Mouse (Mus musculus) forebrain, embryonic 15.5 days (tissue): Measurements from ENCODE around the gene Cenpv. TPM values are rescaled to one million over a fixed set of nuclear protein-coding genes. Genes with fewer than 3 reads are reported as not detected.
A peak's percentile ranks its signal among the peaks of the same experiment; 100 is the strongest.

ENCODE experiments used
- ATAC-seq: fragments of 200-750 bp; cut with Nextera tagmentation; replicated peaks from 2 replicates; pipeline ENCODE4 v1.8.0; 2017; ENCODE audit warnings: mild to moderate bottlenecking, moderate TSS enrichment, moderate library complexity
- H3K27ac ChIP-seq: fragments of 300-500 bp; sonication (generic); replicated peaks from 2 replicates; pipeline ENCODE4 v1.5.1; 2015; ENCODE audit warnings: mild to moderate bottlenecking, inconsistent platforms
- H3K27me3 ChIP-seq: fragments of 300-500 bp; sonication (generic); 2 replicates; pipeline ENCODE4 v1.6.1; 2015; ENCODE audit warnings: inconsistent platforms
- H3K36me3 ChIP-seq: fragments of 300-500 bp; sonication (generic); 2 replicates; pipeline ENCODE4 v1.6.1; 2015; ENCODE audit warnings: mild to moderate bottlenecking, inconsistent platforms
- H3K4me1 ChIP-seq: fragments of 300-500 bp; sonication (generic); 2 replicates; pipeline ENCODE4 v1.6.1; 2015; ENCODE audit warnings: inconsistent platforms
- H3K4me2 ChIP-seq: fragments of 300-500 bp; sonication (generic); replicated peaks from 2 replicates; pipeline ENCODE4 v1.6.1; 2015; ENCODE audit warnings: mild to moderate bottlenecking, inconsistent platforms
- H3K4me3 ChIP-seq: fragments of 300-500 bp; sonication (generic); 2 replicates; pipeline ENCODE4 v1.5.1; 2015; ENCODE audit warnings: mild to moderate bottlenecking, inconsistent platforms
- H3K9ac ChIP-seq: fragments of 300-500 bp; sonication (generic); replicated peaks from 2 replicates; pipeline ENCODE4 v1.6.1; 2015; ENCODE audit warnings: mild to moderate bottlenecking, inconsistent platforms
- H3K9me3 ChIP-seq: fragments of 300-500 bp; sonication (generic); 2 replicates; pipeline ENCODE4 v1.6.1; 2016; ENCODE audit warnings: inconsistent platforms
- WGBS: fragments of 180-500 bp; shearing (Covaris S2); methylation state at CpG from one replicate; pipeline ENCODE4 v1.1.7; 2015; ENCODE audit warnings: mixed read lengths; 5-methylcytosine and 5-hydroxymethylcytosine counted together
- polyA plus RNA-seq: library from polyadenylated mRNA; unstranded; fragments of >200 nt; fragmentation: Nextera tagmentation; extraction: Ambion mirVana; gene quantifications from 2 replicates; pipeline ENCODE4 v1.2.1, GENCODE M21; 2015

The Cenpv gene
- polyA plus RNA-seq, 1 experiment from 2014 or later = 99.8 TPM

DNA sequence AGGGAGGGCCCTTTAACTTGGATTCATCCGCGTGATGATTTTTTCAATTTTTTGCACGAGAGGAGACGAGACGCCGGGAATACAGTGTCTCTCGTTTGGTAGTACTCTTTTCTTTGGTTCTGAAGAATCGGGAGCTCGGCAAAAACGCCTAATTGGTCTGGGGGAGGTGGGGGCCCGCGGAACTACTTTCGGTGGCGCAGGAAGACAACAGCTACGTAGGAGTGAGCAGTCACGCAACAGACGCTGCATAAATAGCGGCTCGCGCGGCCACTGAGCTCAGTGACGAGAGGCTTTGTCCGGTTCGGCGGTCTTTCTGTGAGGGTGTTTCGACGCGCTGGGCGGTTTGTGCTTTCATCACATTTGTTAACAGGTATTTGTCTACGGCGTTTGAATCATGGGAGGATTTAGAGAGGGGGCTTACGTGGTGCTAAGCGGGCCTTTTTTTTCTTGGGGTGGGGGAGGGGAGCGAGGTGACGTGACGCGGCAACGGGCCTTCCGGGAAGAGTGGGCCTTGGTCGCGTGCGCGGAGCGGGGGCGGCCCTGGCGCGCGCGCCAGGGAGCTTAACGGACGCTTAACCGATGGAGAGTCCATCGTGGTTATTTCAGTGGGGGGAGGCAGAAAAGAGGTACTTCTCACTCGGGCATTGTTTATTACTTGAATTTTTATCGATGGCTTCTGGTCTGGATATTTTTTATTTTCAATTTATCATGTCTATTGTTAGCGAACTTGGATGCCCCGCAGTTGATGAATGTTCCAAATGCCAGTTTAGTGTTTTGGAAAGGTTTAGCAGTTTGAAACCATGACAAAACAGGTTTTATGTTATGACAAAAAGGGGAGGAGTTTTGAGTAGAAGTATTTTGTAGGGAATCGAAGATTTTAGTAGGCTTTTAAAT is 12.4 kb upstream of the Cenpv start:
- Histone ChIP-seq H3K4me1 (peaks cover 46% of the 10 kb centered on the region), H3K36me3 (peaks cover 19% of the 10 kb centered on the region), H3K27ac (peak overlapping the region; percentile 98), H3K27me3 (no peaks in the 10 kb centered on the region), H3K9me3 (no peaks in the 10 kb centered on the region), H3K9ac (peak overlapping the region; percentile 67), H3K4me3 (peak overlapping the region; percentile 64), H3K4me2 (peak overlapping the region; percentile 45)
- 0% methylated on average over 58 of the region's 58 CpGs for WGBS
- ATAC-seq = peak; percentile 87

- Histone ChIP-seq H3K36me3 (peaks cover 19% of the 10 kb centered on the region), H3K4me1 (peaks cover 41% of the 10 kb centered on the region), H3K9ac (peak within 1 kb of the TSS; percentile 92), H3K4me3 (peak within 1 kb of the TSS; percentile 64), H3K27ac (peak within 1 kb of the TSS; percentile 98), H3K27me3 (no peaks in the 10 kb centered on the region), H3K4me2 (peak within 1 kb of the TSS; percentile 58), H3K9me3 (no peaks in the 10 kb centered on the region)
- peak; percentile 97 for ATAC-seq
- under 1% methylated on average over 40 of the region's 40 CpGs for WGBS
Measured at GRCm38 (mm10) chr11:62550727-62551225, 11.7 kb upstream of the Cenpv start, which contains the start of gene Ubb. Ubb (plus strand) TSS chr11:62551171.

DNA sequence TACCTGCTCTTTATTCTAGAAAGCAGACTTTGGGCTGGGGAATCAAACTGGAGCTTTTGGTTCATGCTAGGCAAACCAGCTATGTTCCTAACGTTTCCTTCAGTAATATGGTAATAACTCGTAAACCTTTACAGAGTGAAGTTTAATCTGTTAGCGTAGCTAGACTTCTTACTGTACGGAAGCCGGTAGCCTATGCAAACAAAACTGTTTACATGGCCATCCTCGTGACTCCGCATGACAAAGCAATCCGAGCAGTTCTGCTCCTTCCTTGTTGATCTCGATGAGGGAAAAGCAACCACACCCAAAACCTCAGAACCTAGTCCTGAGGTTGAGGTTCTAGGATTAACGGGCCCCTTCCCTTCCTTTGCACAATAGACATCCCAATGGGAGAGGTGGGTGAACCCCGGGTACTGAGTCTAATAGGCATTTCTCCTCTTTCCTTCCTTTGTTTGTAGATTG is 11.2 kb upstream of the Cenpv start:
- Histone ChIP-seq H3K9ac (peak overlapping the region; percentile 92), H3K4me1 (peaks cover 36% of the 10 kb centered on the region), H3K27me3 (no peaks in the 10 kb centered on the region), H3K9me3 (no peaks in the 10 kb centered on the region), H3K4me2 (peak overlapping the region; percentile 58), H3K27ac (peak overlapping the region; percentile 98), H3K36me3 (peaks cover 19% of the 10 kb centered on the region), H3K4me3 (peak overlapping the region; percentile 64)
- ATAC-seq = peak; percentile 28
- WGBS = 2% methylated on average over 11 of the region's 11 CpGs

DNA sequence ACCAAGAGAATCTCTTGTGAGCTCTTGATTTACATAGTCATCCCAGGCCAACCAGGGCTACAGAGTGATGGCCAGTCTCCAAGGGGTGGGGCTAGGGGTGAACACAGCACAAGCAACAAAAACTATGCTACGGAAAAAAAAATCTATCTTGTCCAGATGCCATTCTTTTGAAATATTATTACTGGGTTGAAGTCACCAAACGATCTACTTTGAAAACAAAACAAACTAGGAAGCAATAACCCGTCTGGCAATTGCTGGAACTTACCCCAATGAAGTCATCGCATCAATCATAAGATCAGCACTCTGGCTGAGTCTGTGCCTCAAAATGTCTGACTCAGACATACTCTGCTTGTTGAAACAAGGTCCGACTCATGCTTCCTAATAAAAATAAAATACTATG is 10.7 kb upstream of the Cenpv start:
- WGBS = 10% methylated on average over 5 of the region's 5 CpGs

GRCm38 (mm10) chr11:62543991-62544390 is 4.9 kb upstream of the Cenpv start:
- Histone ChIP-seq H3K9me3 (no peaks in the 10 kb centered on the region), H3K27me3 (no peaks in the 10 kb centered on the region), H3K4me2 (no peak overlapping the region), H3K9ac (no peak overlapping the region), H3K4me3 (no peak overlapping the region), H3K36me3 (no peaks in the 10 kb centered on the region), H3K27ac (no peak overlapping the region), H3K4me1 (peaks cover 8% of the 10 kb centered on the region)
- 90% methylated on average over 3 of the region's 3 CpGs for WGBS
- no peak for ATAC-seq

More for the DNA sequence above, 10.7 kb upstream of the Cenpv start:
- no peaks in the 10 kb centered on the region for H3K27me3 ChIP-seq
- peaks cover 31% of the 10 kb centered on the region for H3K4me1 ChIP-seq
- H3K9me3 ChIP-seq = no peaks in the 10 kb centered on the region
- H3K4me3 ChIP-seq = peak overlapping the region; percentile 64
- H3K9ac ChIP-seq = peak overlapping the region; percentile 92
- ATAC-seq = no peak
- peak overlapping the region; percentile 58 for H3K4me2 ChIP-seq
- peaks cover 15% of the 10 kb centered on the region for H3K36me3 ChIP-seq
- H3K27ac ChIP-seq = peak overlapping the region; percentile 98

- no peak overlapping the region for H3K27ac ChIP-seq
- no peak overlapping the region for H3K4me2 ChIP-seq
- H3K4me3 ChIP-seq = no peak overlapping the region
- H3K9me3 ChIP-seq = no peaks in the 10 kb centered on the region
- H3K27me3 ChIP-seq = no peaks in the 10 kb centered on the region
- no peaks in the 10 kb centered on the region for H3K36me3 ChIP-seq
- peaks cover 17% of the 10 kb centered on the region for H3K4me1 ChIP-seq
- 85% methylated on average over 8 of the region's 8 CpGs for WGBS
- no peak overlapping the region for H3K9ac ChIP-seq
- no peak for ATAC-seq
Measured at GRCm38 (mm10) chr11:62541581-62541980, 2.5 kb upstream of the Cenpv start.

GRCm38 (mm10) chr11:62540969-62541368 is 1.9 kb upstream of the Cenpv start:
- Histone ChIP-seq H3K4me1 (peaks cover 19% of the 10 kb centered on the region), H3K36me3 (no peaks in the 10 kb centered on the region), H3K27ac (no peak overlapping the region), H3K27me3 (no peaks in the 10 kb centered on the region), H3K9me3 (no peaks in the 10 kb centered on the region), H3K9ac (no peak overlapping the region), H3K4me3 (no peak overlapping the region), H3K4me2 (no peak overlapping the region)
- WGBS = 66% methylated on average over 2 of the region's 2 CpGs
- ATAC-seq = no peak

GRCm38 (mm10) chr11:62540167-62540566 is 1.1 kb upstream of the Cenpv start:
- Histone ChIP-seq H3K9me3 (no peaks in the 10 kb centered on the region), H3K4me3 (no peak overlapping the region), H3K36me3 (0 out of 2 replicates have a peak, but pooled peaks cover 3% of the 10 kb centered on the region), H3K27ac (no peak overlapping the region), H3K27me3 (no peaks in the 10 kb centered on the region), H3K4me1 (peaks cover 19% of the 10 kb centered on the region), H3K4me2 (no peak overlapping the region), H3K9ac (no peak overlapping the region)
- 87% methylated on average over 7 of the region's 7 CpGs for WGBS
- ATAC-seq = no peak

DNA sequence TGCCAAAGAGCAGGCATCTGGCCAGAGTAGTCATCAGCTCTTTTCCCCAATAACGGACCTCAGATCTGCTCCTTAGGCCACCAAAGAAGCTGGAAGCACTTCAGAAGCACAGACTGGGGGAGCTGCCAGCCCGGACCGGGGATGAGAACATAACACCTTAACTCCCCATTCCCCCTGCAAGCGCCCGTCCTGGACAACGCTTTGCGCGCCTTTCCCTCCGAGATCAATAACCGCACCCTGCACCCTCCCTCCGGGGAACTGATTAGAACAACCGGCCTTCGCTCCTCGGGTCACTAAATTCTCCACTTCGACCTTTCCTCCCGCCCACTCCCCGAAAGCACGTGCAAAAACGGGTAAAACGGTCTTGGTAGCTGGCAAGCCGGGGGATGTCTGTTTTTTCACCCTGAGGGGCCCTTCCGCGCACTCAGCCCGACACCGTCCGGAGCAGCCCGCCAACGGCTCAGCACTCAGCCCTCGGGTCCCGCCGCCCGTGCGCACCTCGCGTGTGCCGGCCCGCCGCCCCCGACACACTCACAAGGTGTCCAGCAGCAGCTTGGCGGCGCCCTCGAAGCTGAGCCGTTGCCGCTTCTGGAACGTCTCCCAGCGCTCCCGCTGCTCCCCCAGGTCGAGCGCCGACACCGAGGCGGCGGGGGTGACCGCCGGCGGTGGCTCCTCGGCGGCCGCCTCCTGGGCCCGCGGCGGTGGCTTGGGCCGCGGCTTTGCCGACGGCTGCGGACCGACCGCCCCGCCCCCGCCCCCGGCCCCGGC is 556 bp downstream of the Cenpv start:
- Histone ChIP-seq H3K9ac (peak overlapping the region; percentile 96), H3K36me3 (0 out of 2 replicates have a peak, but pooled peaks cover 12% of the 10 kb centered on the region), H3K4me1 (peaks cover 19% of the 10 kb centered on the region), H3K27ac (peak overlapping the region; percentile 82), H3K4me3 (peak overlapping the region; percentile 96), H3K9me3 (no peaks in the 10 kb centered on the region), H3K27me3 (no peaks in the 10 kb centered on the region), H3K4me2 (peak overlapping the region; percentile 81)
- under 1% methylated on average over 56 of the region's 73 CpGs for WGBS
- ATAC-seq = peak; percentile 82

- H3K4me1 ChIP-seq = peaks cover 19% of the 10 kb centered on the region
- peak overlapping the region; percentile 46; the same call in 1 of the 2 replicates for H3K27ac ChIP-seq
- no peaks in the 10 kb centered on the region for H3K9me3 ChIP-seq
- H3K4me2 ChIP-seq = peak overlapping the region; percentile 81
- 14% methylated on average over 7 of the region's 7 CpGs for WGBS
- H3K4me3 ChIP-seq = peak overlapping the region; percentile 96
- peak overlapping the region; percentile 96 for H3K9ac ChIP-seq
- no peaks in the 10 kb centered on the region for H3K27me3 ChIP-seq
- H3K36me3 ChIP-seq = peaks cover 19% of the 10 kb centered on the region; the same call in 1 of the 2 replicates
- no peak for ATAC-seq
Measured at GRCm38 (mm10) chr11:62537590-62537989, 1.5 kb downstream of the Cenpv start.

DNA sequence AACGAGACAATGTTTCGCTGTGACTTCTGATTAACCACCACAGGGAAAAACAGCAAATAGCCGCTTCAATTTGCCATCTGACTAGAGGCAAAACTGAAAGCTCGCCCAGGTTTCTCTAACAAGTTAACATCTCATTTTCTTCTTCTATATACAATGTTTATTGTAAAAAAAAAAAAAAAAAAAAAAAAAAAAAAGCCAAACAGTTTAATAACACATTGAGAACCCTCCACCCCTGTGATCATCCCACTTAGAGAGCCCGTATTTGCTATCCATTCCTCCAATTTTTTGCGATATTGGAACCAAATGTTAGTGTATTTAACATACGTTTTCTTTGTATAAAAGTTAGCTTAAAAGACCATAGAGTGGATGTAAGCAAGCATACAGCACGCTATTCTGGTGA is 2.0 kb downstream of the Cenpv start:
- H3K4me3 ChIP-seq = peak overlapping the region; percentile 96
- peaks cover 19% of the 10 kb centered on the region for H3K4me1 ChIP-seq
- no peaks in the 10 kb centered on the region for H3K27me3 ChIP-seq
- H3K36me3 ChIP-seq = peaks cover 23% of the 10 kb centered on the region; the same call in 1 of the 2 replicates
- peak overlapping the region; percentile 96 for H3K9ac ChIP-seq
- H3K9me3 ChIP-seq = no peaks in the 10 kb centered on the region
- WGBS = 76% methylated on average over 8 of the region's 8 CpGs
- no peak overlapping the region for H3K27ac ChIP-seq
- H3K4me2 ChIP-seq = peak overlapping the region; percentile 81
- ATAC-seq = no peak

GRCm38 (mm10) chr11:62522283-62522682 is 16.8 kb downstream of the Cenpv start:
- no peaks in the 10 kb centered on the region for H3K4me1 ChIP-seq
- no peaks in the 10 kb centered on the region for H3K9me3 ChIP-seq
- peaks cover 36% of the 10 kb centered on the region for H3K36me3 ChIP-seq
- H3K27ac ChIP-seq = no peak overlapping the region
- H3K9ac ChIP-seq = no peak overlapping the region
- WGBS = 73% methylated on average over 2 of the region's 2 CpGs
- no peak for ATAC-seq
- no peak overlapping the region for H3K4me3 ChIP-seq
- no peaks in the 10 kb centered on the region for H3K27me3 ChIP-seq
- no peak overlapping the region for H3K4me2 ChIP-seq
